Mouse (Mus musculus) limb, embryonic 10.5 days (tissue): ENCODE measurements around the gene S100a3. TPM values are rescaled to one million over a fixed set of nuclear protein-coding genes. Genes with fewer than 3 reads are reported as not detected.

Experiments used
- DNase-seq: peaks from one replicate; pipeline ENCODE4 v3.0.0-alpha.2; 2017; ENCODE audit warnings: low spot score
- H3K27ac ChIP-seq: fragments of 300-500 bp; sonication (generic); 2 replicates; pipeline ENCODE4 v1.5.1; 2016; ENCODE audit warnings: mild to moderate bottlenecking
- H3K27me3 ChIP-seq: fragments of 300-500 bp; sonication (generic); 2 replicates; pipeline ENCODE4 v1.6.1; 2016; ENCODE audit warnings: low read depth, mild to moderate bottlenecking; ENCODE audit not compliant: poor library complexity, severe bottlenecking
- H3K36me3 ChIP-seq: fragments of 300-500 bp; sonication (generic); 2 replicates; pipeline ENCODE4 v1.6.1; 2016; ENCODE audit warnings: mild to moderate bottlenecking, moderate library complexity
- H3K4me1 ChIP-seq: fragments of 300-500 bp; sonication (generic); 2 replicates; pipeline ENCODE4 v1.6.1; 2016
- H3K4me3 ChIP-seq: fragments of 300-500 bp; sonication (generic); 2 replicates; pipeline ENCODE4 v1.5.1; 2016; ENCODE audit warnings: mild to moderate bottlenecking, moderate library complexity
- H3K9me3 ChIP-seq: fragments of 300-500 bp; sonication (generic); replicated peaks from 2 replicates; pipeline ENCODE4 v1.6.1; 2016; ENCODE audit warnings: mild to moderate bottlenecking
- WGBS: fragments of 180-500 bp; shearing (Covaris S2); methylation state at CpG from one replicate; pipeline ENCODE4 v1.1.7; 2016; 5-methylcytosine and 5-hydroxymethylcytosine counted together
- polyA plus RNA-seq: library from polyadenylated mRNA; unstranded; fragments of >200 nt; fragmentation: Nextera tagmentation; extraction: Ambion mirVana; gene quantifications from 2 replicates; pipeline ENCODE4 v1.2.1, GENCODE M21; 2016

S100a3 gene
- polyA plus RNA-seq: 0.98 TPM in 1 of 2 replicates, not detected in the other

DNA sequence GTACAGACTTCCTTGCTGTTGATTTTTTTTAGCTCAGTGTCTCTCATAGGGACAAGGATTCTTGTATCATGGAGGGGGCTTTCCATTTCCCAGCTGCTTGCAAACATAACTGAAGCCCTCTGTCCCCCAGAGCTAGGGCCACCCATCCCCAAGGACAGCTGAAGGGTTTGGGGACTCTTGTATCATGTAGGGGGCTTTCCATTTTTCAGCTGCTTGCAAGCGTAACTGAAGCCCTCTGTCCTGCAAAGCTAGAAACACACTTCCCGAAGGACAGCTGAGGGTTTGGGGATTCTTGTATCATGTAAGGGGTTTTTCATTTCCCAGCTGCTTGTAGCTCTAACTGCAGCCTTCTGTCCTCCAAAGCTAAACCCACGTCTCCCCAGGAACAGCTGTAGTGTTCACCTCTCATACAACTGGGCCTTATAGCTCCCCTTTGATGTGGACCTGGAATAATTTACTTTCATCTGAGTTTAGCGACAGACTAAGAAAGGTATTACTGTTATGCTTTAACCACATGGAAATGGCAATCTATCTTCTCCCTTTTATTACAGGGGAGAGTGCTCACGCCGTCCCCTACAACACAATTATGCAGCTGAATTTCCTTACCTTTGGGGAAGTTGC, at the start of gene S100a3:
TSS of gene S100a3 (plus strand) at position 571 of the 621 bp plus-strand sequence.
- H3K4me3 ChIP-seq: no peak within 1 kb of the TSS
- no peaks in the 10 kb centered on the region for H3K9me3 ChIP-seq
- DNase-seq: peak; percentile 18
- 82% methylated on average over 6 of the region's 6 CpGs for WGBS
- H3K4me1 ChIP-seq: no peaks in the 10 kb centered on the region
- H3K27ac ChIP-seq: no peak within 1 kb of the TSS
- H3K27me3 ChIP-seq: no peaks in the 10 kb centered on the region
- no peaks in the 10 kb centered on the region for H3K36me3 ChIP-seq

DNA sequence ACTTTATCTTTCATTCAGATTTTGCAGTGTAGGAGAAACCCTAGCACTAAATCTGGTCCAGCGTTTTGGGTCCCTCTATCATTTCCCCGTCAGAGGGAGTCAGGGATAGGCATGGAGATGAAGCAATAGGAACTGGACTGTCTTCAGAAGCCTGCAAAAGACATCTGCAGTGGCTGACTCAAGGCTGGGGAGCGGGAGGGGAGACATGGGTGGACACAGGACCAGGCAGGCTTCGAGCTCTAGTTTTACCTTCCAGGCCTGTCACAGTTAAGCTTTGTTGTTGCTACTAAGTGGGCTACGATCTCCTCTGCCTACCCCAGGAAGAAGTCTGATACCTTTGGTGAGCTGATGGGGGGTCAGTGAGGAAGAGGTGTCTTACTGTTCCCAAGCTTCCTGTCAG, 48.1 kb upstream of the S100a3 start:
- Histone ChIP-seq H3K27ac (no peak overlapping the region), H3K4me1 (peaks cover 32% of the 10 kb centered on the region), H3K27me3 (peaks cover 41% of the 10 kb centered on the region), H3K9me3 (no peaks in the 10 kb centered on the region), H3K36me3 (peaks cover 8% of the 10 kb centered on the region), H3K4me3 (no peak overlapping the region)
- 82% methylated on average over 5 of the region's 5 CpGs for whole genome bisulfite sequencing
- no peak for DNase-seq

DNA sequence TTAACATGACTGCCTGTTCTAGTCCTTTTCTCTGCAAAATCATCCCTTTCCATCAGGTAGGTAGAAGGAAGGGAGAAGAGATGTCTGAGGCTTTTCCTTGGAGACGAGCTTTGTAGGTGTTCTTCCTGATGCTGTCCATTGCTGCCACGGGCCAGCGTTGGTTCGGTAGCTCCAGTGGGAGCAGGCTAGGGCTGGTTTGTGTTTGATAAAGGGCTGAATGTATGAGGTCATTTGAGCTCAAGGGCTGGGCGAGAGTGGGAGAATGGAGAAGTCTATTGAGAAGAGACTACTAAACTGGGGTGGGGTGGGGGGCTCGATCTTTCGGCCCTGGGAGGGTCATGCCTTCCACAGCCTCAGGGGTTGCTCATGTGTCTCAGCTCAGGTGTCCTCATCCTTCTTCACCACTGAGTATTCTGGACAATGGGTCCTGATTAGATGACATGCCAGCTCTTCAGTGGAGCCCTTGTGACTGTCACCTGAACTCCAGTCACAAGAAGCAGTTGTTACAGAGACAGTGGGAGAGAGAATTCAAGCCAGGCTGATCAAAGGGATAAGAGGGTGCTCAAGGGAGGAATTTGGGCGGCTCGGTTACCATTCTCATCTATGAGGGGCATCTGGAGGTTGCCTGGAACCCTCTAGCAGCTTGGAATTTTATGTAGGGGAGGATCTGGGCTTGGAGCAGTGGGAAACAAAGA, 47.3 kb upstream of the S100a3 start:
- WGBS: 70% methylated on average over 9 of the region's 9 CpGs
- peaks cover 41% of the 10 kb centered on the region for H3K27me3 ChIP-seq
- no peak for DNase-seq
- no peak overlapping the region for H3K4me3 ChIP-seq
- no peaks in the 10 kb centered on the region for H3K9me3 ChIP-seq
- no peak overlapping the region for H3K27ac ChIP-seq
- H3K36me3 ChIP-seq: peaks cover 3% of the 10 kb centered on the region; the same call in 1 of the 2 replicates
- peaks cover 25% of the 10 kb centered on the region for H3K4me1 ChIP-seq

DNA sequence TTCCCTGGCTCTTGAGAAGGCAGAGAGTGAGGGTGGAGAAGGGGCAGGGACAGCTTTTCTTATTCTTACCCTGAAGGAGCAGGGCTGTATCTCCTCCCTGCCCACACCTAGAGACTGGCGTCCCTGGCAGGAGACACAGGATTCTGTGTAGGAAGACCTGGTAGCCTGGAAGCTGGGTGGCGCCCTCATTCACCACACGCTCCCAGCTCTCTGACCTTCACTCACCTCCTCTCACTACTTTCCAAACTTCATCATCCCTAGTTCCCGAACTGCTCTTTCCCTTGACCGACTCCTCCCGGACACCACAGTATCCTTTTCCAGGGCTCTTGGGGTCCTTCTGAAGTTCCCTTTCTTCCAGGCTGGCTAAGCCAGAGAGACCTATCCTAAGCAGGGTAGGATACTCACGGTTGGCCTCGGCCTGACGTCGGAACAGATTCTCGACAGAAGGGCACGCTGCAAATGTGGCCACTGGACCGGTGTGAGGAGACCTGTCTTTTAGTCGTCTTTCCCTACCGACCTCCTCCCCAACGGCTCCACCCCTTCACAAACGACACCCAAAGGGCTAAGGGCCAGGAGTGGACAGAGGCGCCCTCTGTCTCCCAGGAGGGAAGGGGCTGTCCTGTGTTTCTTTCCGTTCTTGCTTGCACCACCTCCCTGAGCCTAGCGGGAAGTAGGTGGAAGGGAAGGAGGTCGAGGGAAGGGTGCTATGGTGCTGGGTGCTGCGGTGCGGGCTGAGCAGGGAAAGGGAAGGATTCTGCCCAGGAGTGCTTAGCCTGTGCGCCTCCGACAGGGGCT, 46.4 kb upstream of the S100a3 start, which contains the start of the genes S100a1 and S100a13:
TSS of gene S100a1 (minus strand) at position 597 of the 795 bp plus-strand sequence.
TSS of gene S100a13 (plus strand) at position 640 of the 795 bp plus-strand sequence.
- peak; percentile 44 for DNase-seq
- H3K27me3 ChIP-seq: peaks cover 41% of the 10 kb centered on the region
- WGBS: 3% methylated on average over 25 of the region's 25 CpGs
- peaks cover 22% of the 10 kb centered on the region for H3K4me1 ChIP-seq
- H3K4me3 ChIP-seq: peak within 1 kb of the TSS; percentile 51
- peaks cover 3% of the 10 kb centered on the region; the same call in 1 of the 2 replicates for H3K36me3 ChIP-seq
- no peaks in the 10 kb centered on the region for H3K9me3 ChIP-seq
- H3K27ac ChIP-seq: peak within 1 kb of the TSS; percentile 53; the same call in 1 of the 2 replicates

DNA sequence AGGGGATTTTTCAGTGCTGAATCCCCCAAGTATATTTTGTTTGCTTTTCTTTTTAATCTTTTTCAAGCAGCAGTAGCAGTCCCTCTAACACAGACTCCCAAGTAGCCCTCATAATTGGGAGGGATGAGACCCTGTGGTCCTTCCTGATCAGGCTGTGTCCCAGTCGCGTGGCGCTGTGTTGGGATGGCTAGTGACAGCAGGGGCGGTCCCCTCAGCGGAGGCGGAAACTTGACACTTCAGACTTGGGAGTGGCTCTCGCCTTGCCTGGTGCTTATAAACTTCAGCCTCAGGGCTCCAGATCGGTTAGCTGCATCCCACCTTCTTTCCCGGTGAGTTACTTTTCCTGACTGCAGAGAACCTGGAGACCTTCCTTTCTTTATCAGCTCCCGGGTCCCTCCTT, 45.7 kb upstream of the S100a3 start:
- under 1% methylated on average over 10 of the region's 10 CpGs for WGBS
- H3K4me3 ChIP-seq: peak overlapping the region; percentile 51
- H3K27ac ChIP-seq: peak overlapping the region; percentile 53; the same call in 1 of the 2 replicates
- H3K9me3 ChIP-seq: no peaks in the 10 kb centered on the region
- peaks cover 22% of the 10 kb centered on the region for H3K4me1 ChIP-seq
- H3K27me3 ChIP-seq: peaks cover 41% of the 10 kb centered on the region
- peak; percentile 76 for DNase-seq
- peaks cover 3% of the 10 kb centered on the region; the same call in 1 of the 2 replicates for H3K36me3 ChIP-seq

DNA sequence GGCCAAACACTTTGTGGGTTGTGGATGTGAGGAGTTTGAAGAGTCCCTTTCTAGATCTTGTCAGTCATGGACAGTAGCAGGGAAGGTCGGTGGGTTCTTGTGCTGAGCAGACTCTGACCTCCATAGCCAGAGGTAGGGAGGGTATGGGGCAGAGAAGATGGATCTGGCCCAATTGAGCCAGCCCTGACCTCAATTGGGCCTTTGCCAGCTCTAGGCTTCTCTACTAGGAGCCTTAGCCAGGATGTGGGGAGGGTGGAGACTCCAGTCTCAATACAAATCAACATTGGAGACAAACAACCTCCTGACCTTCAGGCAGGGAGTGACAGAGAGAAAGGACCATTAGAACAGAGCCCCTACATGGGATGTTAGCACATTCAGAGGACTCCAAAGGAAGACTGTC, 45.1 kb upstream of the S100a3 start:
- Histone ChIP-seq H3K9me3 (no peaks in the 10 kb centered on the region), H3K4me1 (peaks cover 20% of the 10 kb centered on the region), H3K4me3 (peak overlapping the region; percentile 51), H3K27ac (peak overlapping the region; percentile 53; the same call in 1 of the 2 replicates), H3K27me3 (peaks cover 41% of the 10 kb centered on the region), H3K36me3 (peaks cover 3% of the 10 kb centered on the region; the same call in 1 of the 2 replicates)
- DNase-seq: no peak
- WGBS: 71% methylated on average over 1 of the region's 1 CpGs

DNA sequence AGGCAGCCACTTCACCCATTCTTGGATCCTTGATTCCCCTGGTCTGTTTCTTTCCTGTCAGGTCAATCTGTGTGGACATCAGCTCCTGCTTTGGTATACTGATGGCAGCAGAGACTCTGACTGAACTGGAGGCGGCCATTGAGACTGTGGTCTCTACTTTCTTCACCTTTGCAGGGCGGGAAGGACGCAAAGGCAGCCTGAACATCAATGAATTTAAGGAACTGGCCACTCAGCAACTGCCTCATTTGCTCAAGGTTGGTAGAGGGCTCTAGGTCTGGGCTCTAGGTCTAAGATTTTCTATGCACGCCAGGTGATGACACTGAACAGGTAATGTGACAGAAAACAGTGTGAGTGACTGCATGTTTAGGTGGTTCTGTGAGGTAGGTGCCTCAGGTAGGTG, 44.6 kb upstream of the S100a3 start:
- Histone ChIP-seq H3K4me3 (no peak overlapping the region), H3K27ac (no peak overlapping the region), H3K27me3 (peaks cover 41% of the 10 kb centered on the region), H3K36me3 (peaks cover 3% of the 10 kb centered on the region; the same call in 1 of the 2 replicates), H3K4me1 (peaks cover 20% of the 10 kb centered on the region), H3K9me3 (no peaks in the 10 kb centered on the region)
- 88% methylated on average over 4 of the region's 4 CpGs for WGBS
- DNase-seq: no peak

DNA sequence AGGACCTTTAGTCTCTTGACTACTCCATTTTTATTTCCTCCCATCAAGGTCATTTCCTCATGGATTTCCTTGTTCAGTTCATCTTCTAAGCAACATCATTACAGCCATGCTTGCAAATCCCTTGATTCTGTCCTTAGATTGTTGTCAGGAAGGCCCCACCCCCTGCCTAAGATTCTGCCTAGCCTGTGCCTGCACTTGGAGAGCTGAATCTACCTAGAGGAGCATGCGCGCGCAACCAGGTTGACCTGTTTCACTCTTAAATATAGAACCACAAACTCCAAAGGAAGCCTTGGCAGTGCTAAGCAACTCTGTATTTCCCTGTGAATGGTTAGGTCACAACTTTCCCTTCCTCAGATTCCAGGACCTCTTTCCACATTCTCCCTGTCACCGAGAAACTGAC, 42.7 kb upstream of the S100a3 start:
- Histone ChIP-seq H3K4me3 (no peak overlapping the region), H3K27ac (no peak overlapping the region), H3K9me3 (no peaks in the 10 kb centered on the region), H3K4me1 (peaks cover 20% of the 10 kb centered on the region), H3K36me3 (no peaks in the 10 kb centered on the region), H3K27me3 (peaks cover 30% of the 10 kb centered on the region)
- DNase-seq: no peak
- WGBS: 80% methylated on average over 4 of the region's 4 CpGs

DNA sequence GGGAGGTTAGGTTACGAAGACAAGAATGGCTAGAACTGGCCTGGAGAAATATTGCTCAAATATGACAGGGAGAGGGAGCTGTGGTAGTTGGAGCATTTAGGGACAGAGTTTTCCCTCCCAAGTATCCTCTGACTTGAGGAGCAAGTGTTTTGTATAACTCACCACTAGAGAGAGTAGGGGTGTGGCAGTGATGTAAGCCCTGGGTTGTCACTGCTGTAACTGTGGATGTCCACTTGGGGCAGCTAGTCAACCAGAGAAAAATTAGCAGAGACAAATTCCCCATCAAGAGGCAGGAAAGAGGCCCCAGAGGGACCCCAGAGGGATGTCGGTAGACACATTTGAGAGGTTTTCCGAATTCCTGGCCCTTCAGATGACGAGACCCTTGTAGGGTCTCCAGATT, 35.0 kb upstream of the S100a3 start:
- WGBS: 58% methylated on average over 4 of the region's 4 CpGs
- H3K36me3 ChIP-seq: no peaks in the 10 kb centered on the region
- no peak for DNase-seq
- H3K27ac ChIP-seq: no peak overlapping the region
- H3K9me3 ChIP-seq: no peaks in the 10 kb centered on the region
- no peaks in the 10 kb centered on the region; the same call in 1 of the 2 replicates for H3K27me3 ChIP-seq
- H3K4me1 ChIP-seq: no peaks in the 10 kb centered on the region
- H3K4me3 ChIP-seq: no peak overlapping the region

DNA sequence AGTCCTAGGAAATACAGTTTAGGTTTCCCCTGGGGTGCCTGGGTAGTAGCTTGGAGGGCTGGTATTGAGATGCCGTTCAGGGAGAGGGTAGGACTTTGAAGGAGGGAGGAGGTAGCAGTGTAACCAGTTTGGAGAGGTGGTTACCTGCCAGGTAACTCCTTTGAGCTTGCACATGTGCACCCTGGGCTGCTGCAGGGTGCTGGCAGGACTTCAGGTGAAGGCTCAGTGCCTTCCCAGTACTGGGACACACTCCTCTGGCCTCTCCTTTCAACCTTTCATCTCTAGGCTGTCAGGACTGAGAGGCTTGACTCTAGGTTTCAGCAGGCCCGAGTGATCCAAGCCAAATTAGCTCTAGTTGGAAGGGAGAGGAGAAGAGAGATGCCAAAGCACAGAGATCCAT, 34.3 kb upstream of the S100a3 start:
- Histone ChIP-seq H3K27me3 (no peaks in the 10 kb centered on the region; the same call in 1 of the 2 replicates), H3K36me3 (no peaks in the 10 kb centered on the region), H3K4me1 (no peaks in the 10 kb centered on the region), H3K27ac (no peak overlapping the region), H3K4me3 (no peak overlapping the region), H3K9me3 (no peaks in the 10 kb centered on the region)
- DNase-seq: peak; percentile 17
- 59% methylated on average over 2 of the region's 2 CpGs for WGBS

DNA sequence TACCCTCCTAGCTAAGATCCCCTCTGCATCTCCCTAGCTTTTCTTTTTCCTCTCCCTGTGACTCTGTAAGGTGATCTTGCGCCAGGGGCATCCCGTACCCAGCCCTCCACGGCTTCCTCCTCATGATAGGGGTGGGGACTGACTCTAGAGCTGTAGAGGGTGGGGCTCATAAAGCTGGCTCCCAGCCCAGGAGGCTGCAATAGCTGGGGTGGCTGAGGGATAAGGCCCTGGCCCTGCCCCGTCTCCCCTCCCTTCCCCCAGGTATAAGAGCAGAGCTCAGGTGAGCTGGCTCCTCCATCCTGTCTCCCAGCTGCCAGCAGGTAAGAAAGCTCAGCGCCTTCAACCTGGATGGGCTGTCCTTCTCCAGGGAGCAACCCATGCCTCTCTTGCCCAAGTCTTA, 33.8 kb upstream of the S100a3 start, which contains the start of gene S100a14:
TSS of gene S100a14 (plus strand) at position 277 of the 400 bp plus-strand sequence.
- WGBS: 76% methylated on average over 5 of the region's 5 CpGs
- peak; percentile 23 for DNase-seq
- H3K36me3 ChIP-seq: no peaks in the 10 kb centered on the region
- no peaks in the 10 kb centered on the region for H3K4me1 ChIP-seq
- no peaks in the 10 kb centered on the region for H3K9me3 ChIP-seq
- no peak within 1 kb of the TSS for H3K4me3 ChIP-seq
- no peaks in the 10 kb centered on the region; the same call in 1 of the 2 replicates for H3K27me3 ChIP-seq
- 0 out of 2 replicates have a peak within 1 kb of the TSS, but pooled peaks have one; percentile 25 for H3K27ac ChIP-seq

DNA sequence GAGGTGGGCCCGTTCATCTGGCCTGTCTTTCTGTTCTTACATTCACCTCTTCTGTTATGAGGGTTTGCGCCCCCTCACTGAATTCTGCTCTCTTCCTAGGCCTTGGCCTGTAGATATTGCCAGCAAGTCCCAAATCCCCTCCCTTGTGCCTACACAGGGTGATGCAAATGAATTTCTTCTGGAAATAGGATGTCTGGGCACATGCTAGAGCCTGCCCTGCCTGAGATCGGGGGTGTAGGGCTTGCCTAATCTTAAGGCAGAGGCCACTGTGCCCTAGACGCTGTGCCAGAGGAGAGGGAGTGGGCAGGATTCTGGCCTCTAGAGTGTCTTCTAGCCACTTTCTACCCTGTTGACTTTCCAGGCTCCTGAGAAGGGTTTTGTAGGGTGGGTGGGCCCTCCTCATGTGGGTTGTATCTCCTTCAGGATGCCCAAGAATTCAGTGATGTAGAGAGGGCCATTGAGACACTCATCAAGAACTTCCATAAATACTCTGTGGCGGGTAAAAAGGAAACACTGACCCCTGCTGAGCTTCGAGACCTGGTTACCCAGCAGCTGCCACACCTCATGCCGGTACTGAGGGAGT, 33.0 kb upstream of the S100a3 start:
- 85% methylated on average over 7 of the region's 7 CpGs for WGBS
- H3K36me3 ChIP-seq: no peaks in the 10 kb centered on the region
- DNase-seq: peak; percentile 26
- H3K4me3 ChIP-seq: no peak overlapping the region
- no peaks in the 10 kb centered on the region for H3K27me3 ChIP-seq
- H3K9me3 ChIP-seq: no peaks in the 10 kb centered on the region
- H3K27ac ChIP-seq: no peak overlapping the region
- H3K4me1 ChIP-seq: no peaks in the 10 kb centered on the region
